Mouse (Mus musculus) urinary bladder, postnatal 0 days (tissue): ENCODE measurements around the gene Tjp3. TPM values are rescaled to one million over a fixed set of nuclear protein-coding genes. Genes with fewer than 3 reads are reported as not detected.

Experiments used
- microRNA-seq: library from miRNA; unstranded; fragments of <30 nt; microRNA quantifications from one replicate; pipeline ENCODE4, GENCODE M21; 2016
- polyA plus RNA-seq: library from polyadenylated mRNA; unstranded; fragments of >200 nt; fragmentation: Nextera tagmentation; extraction: Ambion mirVana; gene quantifications from 2 replicates; pipeline ENCODE4 v1.2.1, GENCODE M21; 2015

Tjp3 gene
- polyA plus RNA-seq = 12.6 and 14.9 TPM in 2 replicates

GRCm38 (mm10) chr10:81291511-81292104, at the start of gene Tjp3:
Gene Tjp3 (minus strand): TSS chr10:81291581.

GRCm38 (mm10) chr10:81328386-81328785, 37.0 kb upstream of the Tjp3 start, which contains the start of gene Tbxa2r:
Gene Tbxa2r (plus strand): TSS chr10:81328731.

GRCm38 (mm10) chr10:81320550-81321347, 29.4 kb upstream of the Tjp3 start, which contains the start of gene Cactin:
Gene Cactin (plus strand): TSS chr10:81321103.

GRCm38 (mm10) chr10:81292554-81293333, 1.4 kb upstream of the Tjp3 start, which contains the start of gene Pip5k1c:
Gene Pip5k1c (plus strand): TSS chr10:81292963.

GRCm38 (mm10) chr10:81266211-81267105, 24.9 kb downstream of the Tjp3 start, which contains the start of the genes Mrpl54 and Apba3:
Gene Mrpl54 (minus strand): TSS chr10:81266934.
Gene Apba3 (plus strand): TSS chr10:81266960.

GRCm38 (mm10) chr10:81252424-81253419, 38.7 kb downstream of the Tjp3 start, which contains the start of gene Matk:
Gene Matk (plus strand): TSS chr10:81252935.

GRCm38 (mm10) chr10:81232580-81233225, 58.7 kb downstream of the Tjp3 start, which contains the start of gene Zfr2:
Gene Zfr2 (plus strand): TSS chr10:81233155.

DNA sequence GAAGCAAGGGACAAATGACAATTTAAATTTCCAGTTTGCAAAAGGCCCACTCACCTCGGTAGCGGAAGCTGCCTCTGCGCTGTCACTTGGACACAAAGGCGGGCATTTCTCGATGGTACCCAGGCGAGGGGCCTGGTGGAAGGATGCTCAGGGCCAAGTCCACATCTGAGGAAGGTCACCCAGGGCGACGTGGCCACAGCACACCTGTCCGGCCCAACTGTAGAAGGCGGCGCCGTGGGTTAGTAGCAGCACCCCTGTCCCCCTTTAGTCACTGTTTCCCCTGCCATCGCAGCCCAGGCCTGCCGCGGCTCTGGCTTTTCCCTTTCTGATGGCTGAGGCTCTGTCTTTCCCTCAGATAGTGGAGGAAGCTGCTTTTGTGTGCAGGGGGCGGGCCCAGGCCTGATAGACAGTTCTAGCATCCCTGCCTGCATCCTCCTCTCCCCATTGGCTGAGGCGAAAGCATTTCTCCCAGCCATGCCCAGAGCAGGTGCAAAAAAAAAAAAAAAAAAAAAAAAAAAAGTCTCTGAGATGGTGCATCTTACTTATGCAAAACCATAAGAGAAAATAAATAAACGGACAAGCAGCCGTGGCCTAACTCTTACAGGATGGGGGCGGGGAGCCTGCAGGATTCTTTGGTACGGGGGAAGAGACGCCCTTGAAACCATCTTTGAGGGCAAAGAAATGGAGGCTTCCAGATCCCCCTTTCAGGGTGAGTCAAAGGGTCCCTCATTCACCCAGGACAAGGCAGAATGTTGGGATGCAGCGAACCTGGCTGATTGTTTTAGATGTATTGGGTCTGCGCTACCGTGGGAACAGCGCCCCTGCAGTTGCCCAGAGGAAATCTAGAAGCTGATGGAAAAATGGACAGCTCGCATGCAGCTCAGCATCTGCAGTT, 60.7 kb downstream of the Tjp3 start, which contains the start of gene Atcay:
Gene Atcay (minus strand): TSS at position 396 of the 895 bp plus-strand sequence.

Small RNA genes lying within 50 kb of the gene (microRNA-seq; reads per million reads assigned to microRNA genes)
- gene Mir3057 = 6.2 reads per million, percentile 13 among the genes with 10 or more reads in this experiment

Other genes with a start within 250 kb of the Tjp3 start
- gene Sgta, start 231.4 kb downstream of the Tjp3 start, polyA plus RNA-seq = 90.7 and 98.9 TPM in 2 replicates
- 18.4 and 19.0 TPM in 2 replicates for gene Thop1, start 221.5 kb downstream of the Tjp3 start, polyA plus RNA-seq
- gene Creb3l3, start 192.7 kb downstream of the Tjp3 start, polyA plus RNA-seq = 0.74 and 1.0 TPM in 2 replicates
- 118 and 119 TPM in 2 replicates for gene Map2k2, start 185.7 kb downstream of the Tjp3 start, polyA plus RNA-seq
- gene Zbtb7a, start 156.4 kb downstream of the Tjp3 start, polyA plus RNA-seq = 45.5 and 48.9 TPM in 2 replicates
- gene Pias4, start 123.7 kb downstream of the Tjp3 start, polyA plus RNA-seq = 19.0 and 21.1 TPM in 2 replicates
- 446 and 467 TPM in 2 replicates for gene Eef2, start 115.0 kb downstream of the Tjp3 start, polyA plus RNA-seq
- gene Dapk3, start 108.6 kb downstream of the Tjp3 start, polyA plus RNA-seq = 54.2 and 57.0 TPM in 2 replicates
- gene 4930442H23Rik, start 107.7 kb downstream of the Tjp3 start, polyA plus RNA-seq = 0.12 and 0.23 TPM in 2 replicates
- gene Nmrk2, start 89.5 kb downstream of the Tjp3 start, polyA plus RNA-seq = 0.31 and 0.40 TPM in 2 replicates
- 0.08 and 0.18 TPM in 2 replicates for gene Atcay, start 60.7 kb downstream of the Tjp3 start, polyA plus RNA-seq
- 3.7 and 4.1 TPM in 2 replicates for gene Zfr2, start 58.4 kb downstream of the Tjp3 start, polyA plus RNA-seq
- gene Matk, start 38.6 kb downstream of the Tjp3 start, polyA plus RNA-seq = 0.53 and 0.67 TPM in 2 replicates
- gene Mrpl54, start 24.6 kb downstream of the Tjp3 start, polyA plus RNA-seq = 227 and 233 TPM in 2 replicates
- 43.8 and 51.5 TPM in 2 replicates for gene Apba3, start 24.6 kb downstream of the Tjp3 start, polyA plus RNA-seq
- gene Pip5k1c, start 1.4 kb upstream of the Tjp3 start, polyA plus RNA-seq = 31.1 and 32.7 TPM in 2 replicates
- 18.1 and 20.3 TPM in 2 replicates for gene Cactin, start 29.5 kb upstream of the Tjp3 start, polyA plus RNA-seq
- gene Tbxa2r, start 37.1 kb upstream of the Tjp3 start, polyA plus RNA-seq = 28.6 and 36.1 TPM in 2 replicates
- 0.65 and 0.87 TPM in 2 replicates for gene Gipc3, start 51.7 kb upstream of the Tjp3 start, polyA plus RNA-seq
- 67.4 and 70.3 TPM in 2 replicates for gene Hmg20b, start 58.9 kb upstream of the Tjp3 start, polyA plus RNA-seq
- gene Mfsd12, start 65.9 kb upstream of the Tjp3 start, polyA plus RNA-seq = 12.5 and 12.6 TPM in 2 replicates
- gene 4930404N11Rik, start 74.2 kb upstream of the Tjp3 start, polyA plus RNA-seq = 1.5 and 1.8 TPM in 2 replicates
- gene Fzr1, start 86.9 kb upstream of the Tjp3 start, polyA plus RNA-seq = 35.5 and 38.2 TPM in 2 replicates
- gene Dohh, start 92.8 kb upstream of the Tjp3 start, polyA plus RNA-seq = 67.0 and 71.2 TPM in 2 replicates
- 1.6 and 2.1 TPM in 2 replicates for gene Gm48551, start 92.9 kb upstream of the Tjp3 start, polyA plus RNA-seq
- 0.42 and 0.73 TPM in 2 replicates for gene Gm48552, start 97.4 kb upstream of the Tjp3 start, polyA plus RNA-seq
- 1.7 and 2.0 TPM in 2 replicates for gene Smim24, start 101.5 kb upstream of the Tjp3 start, polyA plus RNA-seq
- 69.4 and 71.2 TPM in 2 replicates for gene Nfic, start 164.1 kb upstream of the Tjp3 start, polyA plus RNA-seq
- gene Celf5, start 191.1 kb upstream of the Tjp3 start, polyA plus RNA-seq = 0.12 and 0.18 TPM in 2 replicates
- gene Ncln, start 204.8 kb upstream of the Tjp3 start, polyA plus RNA-seq = 49.9 and 50.1 TPM in 2 replicates
- 0.20 and 0.71 TPM in 2 replicates for gene S1pr4, start 208.6 kb upstream of the Tjp3 start, polyA plus RNA-seq
- gene Gna15, start 232.6 kb upstream of the Tjp3 start, polyA plus RNA-seq = 6.1 and 11.1 TPM in 2 replicates